Mouse (Mus musculus) adrenal gland, postnatal 4 days (tissue): Measurements from ENCODE around the gene Urad. TPM values are rescaled to one million over a fixed set of nuclear protein-coding genes. Genes with fewer than 3 reads are reported as not detected.

Experiments used
- DNase-seq, 2 experiments: peaks; one replicate each; pipeline ENCODE4 v3.0.0; 2021 to 2022; ENCODE audit warnings: low spot score in 2 of 2, mixed read lengths in 2 of 2
- microRNA-seq: library from miRNA; unstranded; fragments of <30 nt; microRNA quantifications from one replicate; pipeline ENCODE4 v1.2.0, GENCODE M21; 2021
- total RNA-seq, 2 experiments: library from RNA; stranded (reverse); gene quantifications; 2 replicates each; pipeline ENCODE4 v1.2.3; 2021

Gene Urad
- total RNA-seq, 2 experiments from 2014 or later, result 1.1 to 7.2 TPM

- DNase-seq, result no peak
These were observed 52.1 kb downstream of the Urad start, which contains the start of gene Pdx1 for GRCm38 (mm10) chr5:147269926-147270672. Gene Pdx1 (plus strand): TSS chr5:147269959.

DNA sequence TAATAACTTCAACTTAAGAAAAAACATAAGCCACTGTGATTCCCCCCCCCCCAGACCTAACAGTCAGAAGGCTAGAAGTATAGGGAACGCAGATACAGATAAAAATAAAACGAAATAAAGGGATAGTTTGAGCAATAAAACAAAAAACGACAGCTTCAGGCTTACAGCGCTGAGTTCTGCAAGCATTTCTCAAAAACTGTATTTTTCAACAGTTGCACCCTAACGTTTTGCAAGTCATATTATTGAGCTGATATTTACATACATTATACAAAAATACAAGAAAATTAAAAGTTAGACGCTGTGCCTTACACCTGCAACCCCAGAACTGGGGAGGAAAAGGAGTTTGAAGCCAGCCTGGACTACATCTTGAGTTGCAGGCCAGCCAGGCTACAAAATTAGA lies 52.9 kb downstream of the Urad start:
- no peak for DNase-seq

GRCm38 (mm10) chr5:147268728-147269127 lies 53.5 kb downstream of the Urad start:
- no peak for DNase-seq

DNA sequence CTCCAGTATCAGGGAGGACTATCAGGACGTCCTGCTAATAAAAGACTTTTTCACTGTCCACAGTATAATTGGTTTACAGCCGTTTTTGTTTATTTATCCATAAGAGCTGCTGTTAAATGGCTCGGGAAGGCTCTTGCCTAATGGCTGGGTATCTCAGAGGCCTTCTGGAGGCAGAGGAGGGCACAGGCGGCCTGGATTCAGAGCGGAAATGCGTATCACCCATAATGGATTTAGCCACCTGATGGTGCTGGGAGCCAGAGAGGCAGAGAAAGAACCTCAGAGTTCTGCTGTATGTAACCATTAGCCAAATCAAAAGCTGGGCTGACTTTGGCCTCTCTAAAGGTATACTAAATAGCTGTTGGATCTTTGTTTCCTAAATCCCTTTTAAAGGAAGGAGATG lies 54.8 kb downstream of the Urad start:
- no peak for DNase-seq

Small RNA genes lying within 50 kb of the gene (microRNA-seq; reads per million reads assigned to microRNA genes)
- gene Mir7k, result not detected

Other genes starting within 250 kb of the Urad start
- gene Lnx2, start 245.9 kb downstream of the Urad start, total RNA-seq, result 10 to 100 TPM; 19.1 to 19.8 TPM
- gene Polr1d, start 245.4 kb downstream of the Urad start, total RNA-seq, result 100 to 1,000 TPM; 131 to 133 TPM
- not detected for gene Gsx1, start 133.7 kb downstream of the Urad start, total RNA-seq
- 1 to 10 TPM in 1 of 2 experiments, not detected in 1; 1.8 TPM for gene Pdx1, start 52.5 kb downstream of the Urad start, total RNA-seq
- gene Cdx2, start 15.2 kb downstream of the Urad start, total RNA-seq, result not detected
- under 1 TPM; 0.20 to 0.31 TPM for gene Flt3, start 78.0 kb upstream of the Urad start, total RNA-seq
- gene Pan3, start 107.7 kb upstream of the Urad start, total RNA-seq, result 100 to 1,000 TPM; 149 to 151 TPM